Mouse (Mus musculus): ENCODE data around the gene Atg101.

The Atg101 gene

GRCm38 (mm10) chr15:101283911-101284750 lies at the start of gene Atg101:
Gene Atg101 (plus strand): TSS chr15:101284272.
- DNase-seq: peak; percentile 93 to 94

- DNase-seq: no peak
Measured at GRCm38 (mm10) chr15:101234611-101235341, 49.3 kb upstream of the Atg101 start.

- no peak for DNase-seq
Measured at GRCm38 (mm10) chr15:101235342-101235698, 48.8 kb upstream of the Atg101 start.

GRCm38 (mm10) chr15:101235728-101236327 lies 48.2 kb upstream of the Atg101 start:
- no peak for DNase-seq

- DNase-seq: peak; percentile 78 to 86
Measured at GRCm38 (mm10) chr15:101236878-101237277, 47.2 kb upstream of the Atg101 start.

GRCm38 (mm10) chr15:101238885-101239511 lies 45.1 kb upstream of the Atg101 start:
- peak; percentile 72 to 78 for DNase-seq

- DNase-seq: no peak
Measured at GRCm38 (mm10) chr15:101239821-101240220, 44.3 kb upstream of the Atg101 start.

GRCm38 (mm10) chr15:101240799-101241204 lies 43.3 kb upstream of the Atg101 start:
- peak; percentile 84 to 91 for DNase-seq

GRCm38 (mm10) chr15:101241236-101241635 lies 42.8 kb upstream of the Atg101 start:
- peak in 1 of 2 experiments; percentile 21 for DNase-seq

GRCm38 (mm10) chr15:101241853-101242252 lies 42.2 kb upstream of the Atg101 start:
- DNase-seq: peak in 1 of 2 experiments; percentile 20

- peak; percentile 69 to 74 for DNase-seq
Measured at GRCm38 (mm10) chr15:101242645-101243044, 41.4 kb upstream of the Atg101 start.

- peak in 1 of 2 experiments; percentile 31 for DNase-seq
Measured at GRCm38 (mm10) chr15:101244012-101244411, 40.1 kb upstream of the Atg101 start.

- DNase-seq: peak; percentile 96 to 99
Measured at GRCm38 (mm10) chr15:101246231-101247154, 37.6 kb upstream of the Atg101 start.

- no peak for DNase-seq
Measured at GRCm38 (mm10) chr15:101247155-101247498, 36.9 kb upstream of the Atg101 start.

GRCm38 (mm10) chr15:101248029-101248710 lies 35.9 kb upstream of the Atg101 start:
- DNase-seq: peak in 1 of 2 experiments; percentile 47

- DNase-seq: no peak
Measured at GRCm38 (mm10) chr15:101250220-101250800, 33.8 kb upstream of the Atg101 start.

GRCm38 (mm10) chr15:101251930-101252329 lies 32.1 kb upstream of the Atg101 start:
- DNase-seq: no peak

GRCm38 (mm10) chr15:101252614-101253013 lies 31.5 kb upstream of the Atg101 start:
- DNase-seq: no peak

GRCm38 (mm10) chr15:101253563-101253885 lies 30.5 kb upstream of the Atg101 start:
- DNase-seq: no peak

- DNase-seq: peak; percentile 88 to 90
Measured at GRCm38 (mm10) chr15:101253886-101254795, 29.9 kb upstream of the Atg101 start, which contains the start of gene Nr4a1. Gene Nr4a1 (plus strand): TSS chr15:101254269.
